ENCODE assay signal across 13 mouse cellular contexts in genomic region chr7:84361086-84361684, GRCm38 (mm10). TPM values are rescaled to one million over a fixed set of nuclear protein-coding genes. Genes with fewer than 3 reads are reported as not detected.
DNase-seq lines count a peak whose midpoint lies in the region; ATAC-seq lines count a peak whose summit lies in the region.
"Had no signal": no experiment of that assay in that cellular context is flagged by ENCODE, and none has a peak within 500 bp of the region (broad histone marks: within the 10 kb centered on the region; RNA-seq: fewer than 3 reads in every experiment).

No protein-coding gene starts in this region.

- H3K27me3 ChIP-seq in embryonic facial prominence, embryonic 14.5 days (replicated peaks; ENCODE audit: control insufficient read depth, insufficient read depth, low read length): no peaks in the 10 kb centered on the region

- H3K9ac ChIP-seq in embryonic facial prominence, embryonic 14.5 days (ENCODE audit: low read depth, low read length): no peak overlapping the region

- intact Hi-C loops in left cerebral cortex, postnatal 4 days (cut with DNase I): no loop called here

- no peak overlapping the region for H3K4me2 ChIP-seq in embryonic facial prominence, embryonic 14.5 days (ENCODE audit: low read depth, low read length)
- H3K4me2 ChIP-seq: heart, embryonic 11.5 days had no signal

- 0 out of 2 replicates have a peak, but pooled peaks cover 3% of the 10 kb centered on the region for H3K4me1 ChIP-seq in embryonic facial prominence, embryonic 14.5 days (ENCODE audit: control insufficient read depth, insufficient read depth, low read length)

- no peak overlapping the region for H3K27ac ChIP-seq in embryonic facial prominence, embryonic 14.5 days (replicated peaks; ENCODE audit: low read depth, low read length)

- no peaks in the 10 kb centered on the region for H3K9me3 ChIP-seq in embryonic facial prominence, embryonic 14.5 days (ENCODE audit: control insufficient read depth, low read length)
- H3K9me3 ChIP-seq: G1E had no signal

- H3K4me3 ChIP-seq in embryonic facial prominence, embryonic 14.5 days (ENCODE audit: low read depth, low read length): no peak overlapping the region

- WGBS in embryonic facial prominence, embryonic 14.5 days: 48% methylated on average over 10 of the region's 10 CpGs

- peak; percentile 16 for DNase-seq in adrenal gland, postnatal 14 days
- DNase-seq in adrenal gland, postnatal 4 days (ENCODE audit: low spot score in 2 of 2): no peak
- DNase-seq in left cerebral cortex, postnatal 4 days: peak; percentile 21
- DNase-seq in left cerebral cortex, adult 8-10 months (ENCODE audit: low spot score in 2 of 2): no peak
- peak; percentile 45 for DNase-seq in embryonic facial prominence, embryonic 14.5 days (ENCODE audit: low spot score)
- peak; percentile 34 for DNase-seq in lung, postnatal 10 days
- no peak for DNase-seq in thymus, postnatal 14 days
- no peak for DNase-seq in embryo, embryonic 11 days
- DNase-seq: layer of hippocampus, postnatal 36 days; liver had no signal

- ATAC-seq in embryonic facial prominence, embryonic 14.5 days (ENCODE audit: low read depth): 0 out of 2 replicates have a peak, but pooled peaks have one; percentile 26

- no peaks in the 10 kb centered on the region for H3K36me3 ChIP-seq in embryonic facial prominence, embryonic 14.5 days (ENCODE audit: control insufficient read depth, insufficient read depth, low read length)
- H3K36me3 ChIP-seq: G1E had no signal

RNA-seq across cellular contexts. Expression of gene Arnt2, which starts 48.8 kb away (rescaled TPM):
- 30.9 and 37.2 TPM in 2 replicates for total RNA-seq in adrenal gland, postnatal 14 days (2021)
- total RNA-seq in adrenal gland, postnatal 4 days (2021): 10 to 100 TPM; 57.8 to 62.5 TPM
- 100 to 1,000 TPM; 209 to 210 TPM for total RNA-seq in left cerebral cortex, postnatal 4 days (2021)
- 100 to 1,000 TPM; 205 to 240 (median 236) TPM for total RNA-seq in left cerebral cortex, adult 8-10 months (2022)
- 7.6 and 9.3 TPM in 2 replicates for polyA plus RNA-seq in embryonic facial prominence, embryonic 14.5 days (2014; fragmentation: Nextera tagmentation; extraction: Ambion mirVana)
- total RNA-seq: megakaryocyte-erythroid progenitor cell, adult 5-6 weeks had no signal
- polyA plus RNA-seq: G1E had no signal

Comparison
In these comparisons a context has a peak if more than half of its experiments do, and no peak if none do; other contexts are left out.
1. DNase-seq: peak in adrenal gland, postnatal 14 days (single experiment), left cerebral cortex, postnatal 4 days (single experiment), embryonic facial prominence, embryonic 14.5 days (single experiment) and lung, postnatal 10 days (single experiment); none in adrenal gland, postnatal 4 days (0 of 2), left cerebral cortex, adult 8-10 months (0 of 2), thymus, postnatal 14 days (single experiment) and embryo, embryonic 11 days (single experiment).